Mouse (Mus musculus): ENCODE results near the gene Anapc7.
A peak's percentile ranks its signal among the peaks of the same experiment; 100 is the strongest.

GRCm38 (mm10) chr5:122372192-122372769 is 49.2 kb upstream of the Anapc7 start, which contains the start of gene Fam216a:
- TF ChIP-seq CHD2 (IDR thresholded peaks at IDR 0.05; ENCODE audit: low read depth, low read length): peak; percentile 55; the same call in 1 of the 2 replicates
- no peak for TF ChIP-seq MAFK (IDR thresholded peaks at IDR 0.05; ENCODE audit: insufficient read depth, low read depth, low read length)
- TF ChIP-seq HCFC1 (IDR thresholded peaks at IDR 0.05; ENCODE audit: borderline replicate concordance, insufficient read depth, low read length): peak; percentile 74; the same call in 1 of the 2 replicates
- peak; percentile 71; the same call in 1 of the 2 replicates for TF ChIP-seq ZNF384 (IDR thresholded peaks at IDR 0.05; ENCODE audit: low read depth, low read length)
- no peak for TF ChIP-seq ZC3H11A (IDR thresholded peaks at IDR 0.05; ENCODE audit: borderline replicate concordance, low read depth, low read length)
